Mouse (Mus musculus): ENCODE data around the gene Selenoi.
A peak's percentile ranks its signal among the peaks of the same experiment; 100 is the strongest.
"Not testable (repeated sequence)": the region's sequence is repeated elsewhere in the genome, so short reads cannot be mapped to it uniquely, and the experiment has no call there.

Selenoi gene

GRCm38 (mm10) chr5:30232271-30232971 is at the start of gene Selenoi:
Selenoi (plus strand) TSS chr5:30232581.
- DNase-seq (ENCODE audit: extremely low read depth, insufficient read length, low spot score) = peak; percentile 98

GRCm38 (mm10) chr5:30187687-30188485 is 44.5 kb upstream of the Selenoi start:
- no peak for DNase-seq (ENCODE audit: extremely low read depth, insufficient read length, low spot score)

GRCm38 (mm10) chr5:30192452-30192851 is 39.9 kb upstream of the Selenoi start:
- no peak for DNase-seq (ENCODE audit: extremely low read depth, insufficient read length, low spot score)

- DNase-seq (ENCODE audit: extremely low read depth, insufficient read length, low spot score) = no peak
Observed at GRCm38 (mm10) chr5:30195340-30195739, 37.0 kb upstream of the Selenoi start.

GRCm38 (mm10) chr5:30198257-30198656 is 34.1 kb upstream of the Selenoi start:
- no peak for DNase-seq (ENCODE audit: extremely low read depth, insufficient read length, low spot score)

GRCm38 (mm10) chr5:30201521-30201920 is 30.9 kb upstream of the Selenoi start:
- DNase-seq (ENCODE audit: extremely low read depth, insufficient read length, low spot score) = no peak

- DNase-seq (ENCODE audit: extremely low read depth, insufficient read length, low spot score) = no peak
Observed at GRCm38 (mm10) chr5:30202221-30202620, 30.2 kb upstream of the Selenoi start.

GRCm38 (mm10) chr5:30203216-30203885 is 29.0 kb upstream of the Selenoi start:
- DNase-seq (ENCODE audit: extremely low read depth, insufficient read length, low spot score) = no peak

- DNase-seq (ENCODE audit: extremely low read depth, insufficient read length, low spot score) = no peak
Observed at GRCm38 (mm10) chr5:30204441-30204840, 27.9 kb upstream of the Selenoi start.

GRCm38 (mm10) chr5:30205034-30205433 is 27.3 kb upstream of the Selenoi start:
- DNase-seq (ENCODE audit: extremely low read depth, insufficient read length, low spot score) = no peak

- DNase-seq (ENCODE audit: extremely low read depth, insufficient read length, low spot score) = no peak
Observed at GRCm38 (mm10) chr5:30205493-30205892, 26.9 kb upstream of the Selenoi start, which contains the start of gene Adgrf3. Adgrf3 (minus strand) TSS chr5:30205722.

- DNase-seq (ENCODE audit: extremely low read depth, insufficient read length, low spot score) = no peak
Observed at GRCm38 (mm10) chr5:30207276-30207675, 25.1 kb upstream of the Selenoi start.

GRCm38 (mm10) chr5:30210758-30211157 is 21.6 kb upstream of the Selenoi start:
- not testable (repeated sequence) for DNase-seq (ENCODE audit: extremely low read depth, insufficient read length, low spot score)

GRCm38 (mm10) chr5:30214889-30215288 is 17.5 kb upstream of the Selenoi start:
- DNase-seq (ENCODE audit: extremely low read depth, insufficient read length, low spot score) = no peak

GRCm38 (mm10) chr5:30215970-30216369 is 16.4 kb upstream of the Selenoi start:
- DNase-seq (ENCODE audit: extremely low read depth, insufficient read length, low spot score) = no peak

- no peak for DNase-seq (ENCODE audit: extremely low read depth, insufficient read length, low spot score)
Observed at GRCm38 (mm10) chr5:30219715-30220114, 12.7 kb upstream of the Selenoi start.

GRCm38 (mm10) chr5:30220666-30221065 is 11.7 kb upstream of the Selenoi start:
- no peak for DNase-seq (ENCODE audit: extremely low read depth, insufficient read length, low spot score)

- DNase-seq (ENCODE audit: extremely low read depth, insufficient read length, low spot score) = no peak
Observed at GRCm38 (mm10) chr5:30222681-30223080, 9.7 kb upstream of the Selenoi start.

GRCm38 (mm10) chr5:30230901-30231300 is 1.5 kb upstream of the Selenoi start:
- no peak for DNase-seq (ENCODE audit: extremely low read depth, insufficient read length, low spot score)

- DNase-seq (ENCODE audit: extremely low read depth, insufficient read length, low spot score) = no peak
Observed at GRCm38 (mm10) chr5:30231891-30232270, 500 bp upstream of the Selenoi start.

- DNase-seq (ENCODE audit: extremely low read depth, insufficient read length, low spot score) = peak; percentile 15
Observed at GRCm38 (mm10) chr5:30233042-30233441, 661 bp downstream of the Selenoi start.

Measured in 3134 (cell line).